In the genomic region with DNA sequence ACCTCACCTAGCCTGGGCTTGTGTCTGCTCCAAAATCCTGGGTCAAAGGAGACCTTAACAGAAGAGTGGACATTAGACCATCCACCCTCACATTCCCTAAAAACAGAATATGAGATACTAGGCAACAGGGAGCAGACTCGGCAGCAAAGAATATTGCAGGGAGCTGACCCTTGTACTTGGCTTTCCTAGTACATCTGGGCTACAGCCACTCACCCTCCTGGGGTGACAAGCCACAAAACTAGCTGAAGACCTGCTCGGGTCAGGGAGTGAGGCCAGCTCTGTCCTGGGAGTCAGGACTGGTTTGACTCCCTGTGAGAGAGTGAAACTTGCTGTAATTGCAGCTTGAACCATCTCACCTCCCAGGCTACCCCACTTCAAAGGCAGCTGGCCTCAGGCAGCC, we compare ENCODE assay signal across 24 mouse cellular contexts. TPM values are rescaled to one million over a fixed set of nuclear protein-coding genes. Genes with fewer than 3 reads are reported as not detected.
"Had no signal": no experiment of that assay in that cellular context is flagged by ENCODE, and none has a peak within 500 bp of the region (broad histone marks: within the 10 kb centered on the region; RNA-seq: fewer than 3 reads in every experiment).

No protein-coding gene starts in this region.

- H3K27me3 ChIP-seq: limb, embryonic 12.5 days; liver, embryonic 13.5 days; neural tube, embryonic 15.5 days had no signal

- ATAC-seq: intestine, embryonic 16.5 days; liver, postnatal 0 days; lung, postnatal 0 days had no signal

- H3K9me3 ChIP-seq: limb, embryonic 12.5 days; liver, embryonic 13.5 days; megakaryocyte, embryonic 14.5 days; neural tube, embryonic 15.5 days had no signal

- DNase-seq: kidney, adult 8-10 months; kidney, postnatal 36 days; layer of hippocampus, adult 9-11 months; layer of hippocampus, postnatal 36 days; liver, embryonic 13.5 days; liver, postnatal 0 days; midbrain, embryonic 14.5 days; right cerebral cortex, adult 18-20 months; right cerebral cortex, postnatal 25 days; thymus, postnatal 4 days had no signal

- H3K4me2 ChIP-seq: limb, embryonic 12.5 days; liver, embryonic 13.5 days; neural tube, embryonic 15.5 days had no signal

- H3K4me3 ChIP-seq: limb, embryonic 12.5 days; liver, embryonic 13.5 days; megakaryocyte, embryonic 14.5 days; myocyte; neural tube, embryonic 15.5 days had no signal

- H3K36me3 ChIP-seq: limb, embryonic 12.5 days; liver, embryonic 13.5 days; neural tube, embryonic 15.5 days had no signal

- H3K27ac ChIP-seq: kidney, postnatal 0 days; liver, embryonic 13.5 days; macrophage; neural tube, embryonic 15.5 days; stomach, postnatal 0 days had no signal

- H3K9ac ChIP-seq: limb, embryonic 12.5 days; liver, embryonic 13.5 days; liver, postnatal 0 days; neural tube, embryonic 15.5 days had no signal

RNA-seq across cellular contexts. Expression of a gene that starts 46.9 kb away (rescaled TPM):
- total RNA-seq: layer of hippocampus, adult 18-20 months; layer of hippocampus, postnatal 36 days; left cerebral cortex, adult 8-10 months; left cerebral cortex, postnatal 25 days had no signal
- polyA plus RNA-seq: intestine, embryonic 16.5 days; kidney, postnatal 0 days; liver, embryonic 13.5 days; liver, postnatal 0 days; lung, postnatal 0 days; midbrain, embryonic 14.5 days; myocyte; neural tube, embryonic 11.5 days; neural tube, embryonic 15.5 days; small intestine, adult 2 months; stomach, postnatal 0 days had no signal
